Mouse (Mus musculus) v-Abl transformed pro-B cells (cell line): ENCODE results near the gene Mapk11.

ENCODE experiments used
- in situ Hi-C, 2 experiments: fragments of 400-800 bp; cut with MboI; formaldehyde crosslinking; loops; one replicate each; pipeline ENCODE4 v1.15.1; 2025; ENCODE audit not compliant: unreplicated experiment in 2 of 2

The Mapk11 gene

GRCm38 (mm10) chr15:89143134-89143533, 6.3 kb downstream of the Mapk11 start:
- in situ Hi-C loops: no loop called here

GRCm38 (mm10) chr15:89141905-89142304, 7.5 kb downstream of the Mapk11 start:
- in situ Hi-C loops: no loop called here

- in situ Hi-C loops: no loop called here
Measured at GRCm38 (mm10) chr15:89141443-89141842, 8.0 kb downstream of the Mapk11 start.

- in situ Hi-C loops: no loop called here
Measured at GRCm38 (mm10) chr15:89140659-89141252, 8.7 kb downstream of the Mapk11 start, which contains the start of gene Mapk12. Mapk12 (minus strand) TSS chr15:89140703.

GRCm38 (mm10) chr15:89140048-89140658, 9.3 kb downstream of the Mapk11 start:
- in situ Hi-C loops: no loop called here

- in situ Hi-C loops: no loop called here
Measured at GRCm38 (mm10) chr15:89138531-89138930, 10.9 kb downstream of the Mapk11 start.

- in situ Hi-C loops: no loop called here
Measured at GRCm38 (mm10) chr15:89138046-89138405, 11.4 kb downstream of the Mapk11 start.

GRCm38 (mm10) chr15:89137378-89138045, 11.9 kb downstream of the Mapk11 start:
- in situ Hi-C loops: no loop called here

GRCm38 (mm10) chr15:89136461-89137155, 12.8 kb downstream of the Mapk11 start:
- in situ Hi-C loops: no loop called here

GRCm38 (mm10) chr15:89131316-89131715, 18.1 kb downstream of the Mapk11 start:
- in situ Hi-C loops: no loop called here

- in situ Hi-C loops: no loop called here
Measured at GRCm38 (mm10) chr15:89130245-89130644, 19.2 kb downstream of the Mapk11 start.

GRCm38 (mm10) chr15:89128382-89129350, 20.8 kb downstream of the Mapk11 start, which contains the start of gene Hdac10:
Hdac10 (minus strand) TSS chr15:89128700.
- in situ Hi-C loops: no loop called here

GRCm38 (mm10) chr15:89127364-89127940, 22.0 kb downstream of the Mapk11 start:
- in situ Hi-C loops: no loop called here

GRCm38 (mm10) chr15:89126622-89127021, 22.8 kb downstream of the Mapk11 start:
- in situ Hi-C loops: no loop called here

- in situ Hi-C loops: no loop called here
Measured at GRCm38 (mm10) chr15:89125351-89125750, 24.1 kb downstream of the Mapk11 start.

- in situ Hi-C loops: loop anchor here (25.0 kb wide), 1 partner anchor 88 kb away; the partner anchor contains the start of gene Ppp6r2 (in 2 of the 2)
Measured at GRCm38 (mm10) chr15:89124312-89124711, 25.1 kb downstream of the Mapk11 start.

- in situ Hi-C loops: loop anchor here (25.0 kb wide), 1 partner anchor 89 kb away; the partner anchor contains the start of gene Ppp6r2 (in 2 of the 2)
Measured at GRCm38 (mm10) chr15:89123595-89123994, 25.8 kb downstream of the Mapk11 start.

- in situ Hi-C loops: loop anchor here (25.0 kb wide), 1 partner anchor 89 kb away; the partner anchor contains the start of gene Ppp6r2 (in 2 of the 2)
Measured at GRCm38 (mm10) chr15:89122649-89123366, 26.6 kb downstream of the Mapk11 start, which contains the start of gene Tubgcp6. Tubgcp6 (minus strand) TSS chr15:89123112.

GRCm38 (mm10) chr15:89118007-89118406, 31.4 kb downstream of the Mapk11 start:
- in situ Hi-C loops: loop anchor here (5.0 to 25.0 kb wide), 3 partner anchors 94 to 347 kb away; partner anchors contain the start of genes Ppp6r2 (in 2 of the 2) and Sco2 (in 2 of the 2)
